Mouse (Mus musculus) spleen, adult 2 months (tissue): ENCODE measurements around the gene Gulp1.

Experiments used
- CTCF ChIP-seq: fragments of 200-500 bp; IDR thresholded peaks from 2 replicates; pipeline ENCODE4 v1.5.1; 2011; ENCODE audit warnings: mild to moderate bottlenecking, inconsistent platforms; ENCODE audit not compliant: insufficient read depth, insufficient read length, insufficient replicate concordance; ENCODE audit errors: extremely low read depth
- POLR2A ChIP-seq: fragments of 200-500 bp; IDR thresholded peaks from 2 replicates; pipeline ENCODE4 v1.6.1; 2011; ENCODE audit warnings: low read depth, low read length, inconsistent platforms

DNA sequence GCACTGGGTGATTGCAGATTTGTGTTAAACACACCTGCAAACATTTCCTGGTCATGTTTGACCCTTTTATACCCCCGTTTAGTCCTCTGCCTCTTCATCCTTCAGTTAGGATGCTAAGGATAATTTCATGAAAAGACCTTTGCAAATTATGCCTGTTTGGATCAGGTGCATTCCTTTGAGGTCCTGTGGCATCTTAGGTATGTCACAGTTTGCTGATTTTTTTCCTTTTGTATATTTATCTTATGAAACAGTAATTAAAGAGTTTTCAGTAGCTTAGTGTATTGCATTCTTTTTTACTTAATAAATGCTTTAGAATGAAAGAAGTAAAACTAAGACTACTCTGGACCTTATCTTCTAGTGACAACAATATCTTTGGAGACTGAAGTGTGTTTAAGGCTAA is 41.8 kb downstream of the Gulp1 start:
- no peak for TF ChIP-seq CTCF
- TF ChIP-seq POLR2A, result no peak
